Mouse (Mus musculus) intestine, embryonic 15.5 days (tissue): ENCODE measurements around the gene Ccdc9. TPM values are rescaled to one million over a fixed set of nuclear protein-coding genes. Genes with fewer than 3 reads are reported as not detected.
"Not testable (repeated sequence)": the region's sequence is repeated elsewhere in the genome, so short reads cannot be mapped to it uniquely, and the experiment has no call there.

ENCODE experiments used
- ATAC-seq: fragments of 200-750 bp; cut with Nextera tagmentation; 2 replicates; pipeline ENCODE4 v1.8.0; 2017; ENCODE audit warnings: moderate TSS enrichment, moderate library complexity
- H3K27ac ChIP-seq: fragments of 300-500 bp; sonication (generic); 2 replicates; pipeline ENCODE4 v1.5.1; 2015; ENCODE audit warnings: mild to moderate bottlenecking, inconsistent platforms
- H3K27me3 ChIP-seq: fragments of 300-500 bp; sonication (generic); replicated peaks from 2 replicates; pipeline ENCODE4 v1.6.1; 2015; ENCODE audit warnings: inconsistent platforms
- H3K36me3 ChIP-seq: fragments of 300-500 bp; sonication (generic); 2 replicates; pipeline ENCODE4 v1.6.1; 2015; ENCODE audit warnings: inconsistent platforms
- H3K4me1 ChIP-seq: fragments of 300-500 bp; sonication (generic); replicated peaks from 2 replicates; pipeline ENCODE4 v1.6.1; 2015; ENCODE audit warnings: inconsistent platforms
- H3K4me2 ChIP-seq: fragments of 300-500 bp; sonication (generic); replicated peaks from 2 replicates; pipeline ENCODE4 v1.6.1; 2015; ENCODE audit warnings: mild to moderate bottlenecking, inconsistent platforms
- H3K4me3 ChIP-seq: fragments of 300-500 bp; sonication (generic); replicated peaks from 2 replicates; pipeline ENCODE4 v1.5.1; 2015; ENCODE audit warnings: inconsistent platforms
- H3K9ac ChIP-seq: fragments of 300-500 bp; sonication (generic); 2 replicates; pipeline ENCODE4 v1.6.1; 2015; ENCODE audit warnings: inconsistent platforms
- H3K9me3 ChIP-seq: fragments of 300-500 bp; sonication (generic); 2 replicates; pipeline ENCODE4 v1.6.1; 2016; ENCODE audit warnings: inconsistent platforms
- WGBS: fragments of 180-500 bp; shearing (Covaris S2); methylation state at CpG from one replicate; pipeline ENCODE4 v1.1.7; 2015; 5-methylcytosine and 5-hydroxymethylcytosine counted together
- polyA plus RNA-seq: library from polyadenylated mRNA; unstranded; fragments of >200 nt; fragmentation: Nextera tagmentation; extraction: Ambion mirVana; gene quantifications from 2 replicates; pipeline ENCODE4 v1.2.1, GENCODE M21; 2015

Ccdc9 gene
- polyA plus RNA-seq, 1 experiment from 2014 or later, result 23.3 TPM

- peaks cover 12% of the 10 kb centered on the region for H3K4me1 ChIP-seq
- H3K9ac ChIP-seq, result no peak overlapping the region
- 93% methylated on average over 13 of the region's 13 CpGs for WGBS
- H3K4me2 ChIP-seq, result no peak overlapping the region
- no peaks in the 10 kb centered on the region for H3K9me3 ChIP-seq
- no peak overlapping the region for H3K4me3 ChIP-seq
- H3K36me3 ChIP-seq, result peaks cover 41% of the 10 kb centered on the region
- H3K27me3 ChIP-seq, result no peaks in the 10 kb centered on the region
- H3K27ac ChIP-seq, result no peak overlapping the region
- no peak for ATAC-seq
Observed at GRCm38 (mm10) chr7:16282334-16282733, 4.3 kb downstream of the Ccdc9 start.

- Histone ChIP-seq H3K36me3 (peaks cover 56% of the 10 kb centered on the region), H3K4me3 (no peak overlapping the region), H3K27me3 (no peaks in the 10 kb centered on the region), H3K9me3 (no peaks in the 10 kb centered on the region), H3K4me2 (no peak overlapping the region), H3K9ac (no peak overlapping the region), H3K27ac (no peak overlapping the region), H3K4me1 (peaks cover 17% of the 10 kb centered on the region)
- no peak for ATAC-seq
- WGBS, result 85% methylated on average over 11 of the region's 11 CpGs
Observed at GRCm38 (mm10) chr7:16280721-16281120, 5.9 kb downstream of the Ccdc9 start.

- WGBS, result 78% methylated on average over 10 of the region's 10 CpGs
- Histone ChIP-seq H3K9me3 (no peaks in the 10 kb centered on the region), H3K9ac (no peak overlapping the region), H3K27me3 (no peaks in the 10 kb centered on the region), H3K36me3 (peaks cover 22% of the 10 kb centered on the region), H3K4me3 (no peak overlapping the region), H3K4me1 (peaks cover 30% of the 10 kb centered on the region), H3K4me2 (peak overlapping the region; percentile 95; the same call in 1 of the 2 replicates), H3K27ac (peak overlapping the region; percentile 97)
- ATAC-seq, result no peak
Observed at GRCm38 (mm10) chr7:16274922-16275890, 11.4 kb downstream of the Ccdc9 start.

GRCm38 (mm10) chr7:16273766-16274140 is 12.8 kb downstream of the Ccdc9 start:
- Histone ChIP-seq H3K27ac (peak overlapping the region; percentile 97), H3K9me3 (no peaks in the 10 kb centered on the region), H3K4me2 (peak overlapping the region; percentile 95), H3K4me1 (peaks cover 30% of the 10 kb centered on the region), H3K9ac (peak overlapping the region; percentile 59), H3K36me3 (peaks cover 22% of the 10 kb centered on the region), H3K4me3 (peak overlapping the region; percentile 67), H3K27me3 (no peaks in the 10 kb centered on the region)
- 3% methylated on average over 18 of the region's 18 CpGs for WGBS
- ATAC-seq, result peak; percentile 90

GRCm38 (mm10) chr7:16273081-16273765 is 13.4 kb downstream of the Ccdc9 start, which contains the start of gene Inafm1:
TSS of gene Inafm1 (minus strand) at chr7:16273617.
- Histone ChIP-seq H3K9me3 (no peaks in the 10 kb centered on the region), H3K36me3 (peaks cover 19% of the 10 kb centered on the region), H3K4me1 (peaks cover 30% of the 10 kb centered on the region), H3K27ac (peak within 1 kb of the TSS; percentile 97), H3K4me2 (peak within 1 kb of the TSS; percentile 95), H3K27me3 (no peaks in the 10 kb centered on the region), H3K9ac (peak within 1 kb of the TSS; percentile 70), H3K4me3 (peak within 1 kb of the TSS; percentile 67)
- ATAC-seq, result peak; percentile 85
- 1% methylated on average over 47 of the region's 49 CpGs for WGBS

- ATAC-seq, result peak; percentile 82
- Histone ChIP-seq H3K36me3 (peaks cover 16% of the 10 kb centered on the region), H3K4me2 (peak overlapping the region; percentile 95), H3K27ac (peak overlapping the region; percentile 97), H3K27me3 (no peaks in the 10 kb centered on the region), H3K4me1 (peaks cover 30% of the 10 kb centered on the region), H3K9me3 (no peaks in the 10 kb centered on the region), H3K9ac (peak overlapping the region; percentile 70), H3K4me3 (peak overlapping the region; percentile 67)
- WGBS, result under 1% methylated on average over 46 of the region's 46 CpGs
Observed at GRCm38 (mm10) chr7:16272681-16273080, 13.9 kb downstream of the Ccdc9 start.

- Histone ChIP-seq H3K27ac (no peak overlapping the region), H3K4me1 (peaks cover 29% of the 10 kb centered on the region), H3K9me3 (no peaks in the 10 kb centered on the region), H3K9ac (no peak overlapping the region), H3K27me3 (no peaks in the 10 kb centered on the region), H3K4me2 (no peak overlapping the region), H3K36me3 (peaks cover 5% of the 10 kb centered on the region), H3K4me3 (no peak overlapping the region)
- no peak for ATAC-seq
- WGBS, result 69% methylated on average over 1 of the region's 1 CpGs
Observed at GRCm38 (mm10) chr7:16271139-16271538, 15.5 kb downstream of the Ccdc9 start.

GRCm38 (mm10) chr7:16266593-16266992 is 20.0 kb downstream of the Ccdc9 start:
- H3K27ac ChIP-seq, H3K9me3 ChIP-seq, H3K4me1 ChIP-seq, H3K27me3 ChIP-seq, H3K36me3 ChIP-seq, H3K9ac ChIP-seq, H3K4me2 ChIP-seq, H3K4me3 ChIP-seq: not testable (repeated sequence)
- peak; percentile 45; the same call in 1 of the 2 replicates for ATAC-seq
- 76% methylated on average over 7 of the region's 7 CpGs for WGBS

GRCm38 (mm10) chr7:16265856-16266255 is 20.7 kb downstream of the Ccdc9 start:
- WGBS, result 90% methylated on average over 11 of the region's 11 CpGs
- no peaks in the 10 kb centered on the region for H3K27me3 ChIP-seq
- no peaks in the 10 kb centered on the region for H3K4me1 ChIP-seq

GRCm38 (mm10) chr7:16263843-16264242 is 22.8 kb downstream of the Ccdc9 start:
- 80% methylated on average over 5 of the region's 5 CpGs for WGBS
- Histone ChIP-seq H3K4me2 (no peak overlapping the region), H3K27ac (no peak overlapping the region), H3K27me3 (no peaks in the 10 kb centered on the region), H3K36me3 (no peaks in the 10 kb centered on the region), H3K9ac (no peak overlapping the region), H3K4me1 (no peaks in the 10 kb centered on the region), H3K9me3 (no peaks in the 10 kb centered on the region), H3K4me3 (no peak overlapping the region)
- ATAC-seq, result no peak

More at GRCm38 (mm10) chr7:16265856-16266255, 20.7 kb downstream of the Ccdc9 start:
- Histone ChIP-seq H3K9ac (no peak overlapping the region), H3K4me2 (no peak overlapping the region), H3K4me3 (no peak overlapping the region), H3K27ac (no peak overlapping the region), H3K36me3 (no peaks in the 10 kb centered on the region), H3K9me3 (no peaks in the 10 kb centered on the region)
- no peak for ATAC-seq

- Histone ChIP-seq H3K4me2 (no peak overlapping the region), H3K27me3 (no peaks in the 10 kb centered on the region), H3K36me3 (no peaks in the 10 kb centered on the region), H3K9ac (no peak overlapping the region), H3K4me1 (no peaks in the 10 kb centered on the region), H3K4me3 (no peak overlapping the region), H3K9me3 (no peaks in the 10 kb centered on the region), H3K27ac (no peak overlapping the region)
- WGBS, result 28% methylated on average over 8 of the region's 8 CpGs
- ATAC-seq, result 0 out of 2 replicates have a peak, but pooled peaks have one; percentile 1
Observed at GRCm38 (mm10) chr7:16263015-16263787, 23.4 kb downstream of the Ccdc9 start.

GRCm38 (mm10) chr7:16261097-16261496 is 25.5 kb downstream of the Ccdc9 start:
- no peaks in the 10 kb centered on the region for H3K4me1 ChIP-seq
- H3K36me3 ChIP-seq, result no peaks in the 10 kb centered on the region
- peak; percentile 84 for ATAC-seq
- 58% methylated on average over 1 of the region's 1 CpGs for WGBS
- no peaks in the 10 kb centered on the region for H3K9me3 ChIP-seq
- no peak overlapping the region for H3K4me2 ChIP-seq
- H3K9ac ChIP-seq, result no peak overlapping the region
- no peak overlapping the region for H3K4me3 ChIP-seq
- no peak overlapping the region for H3K27ac ChIP-seq
- H3K27me3 ChIP-seq, result 0 out of 2 replicates have a peak, but pooled peaks cover 2% of the 10 kb centered on the region
